Mouse (Mus musculus): Measurements from ENCODE around the gene Mgat2. TPM values are rescaled to one million over a fixed set of nuclear protein-coding genes. Genes with fewer than 3 reads are reported as not detected.

Mgat2 gene
- polyA plus RNA-seq (2017; shearing (Covaris generic)), result 61.4 TPM

GRCm38 (mm10) chr12:69183583-69184308 is at the start of gene Mgat2, which contains the start of gene Rpl36al:
Gene Mgat2 (plus strand): TSS chr12:69184157.
Gene Rpl36al (minus strand): TSS chr12:69184083.

GRCm38 (mm10) chr12:69158765-69159577 is 25.0 kb upstream of the Mgat2 start, which contains the start of gene Rps29:
Gene Rps29 (minus strand): TSS chr12:69159186.

GRCm38 (mm10) chr12:69168461-69169106 is 15.4 kb upstream of the Mgat2 start, which contains the start of gene Lrr1:
Gene Lrr1 (plus strand): TSS chr12:69168814.

GRCm38 (mm10) chr12:69196444-69197377 is 12.8 kb downstream of the Mgat2 start, which contains the start of gene Gm49383:
Gene Gm49383 (minus strand): TSS chr12:69197104.

GRCm38 (mm10) chr12:69198164-69198535 is 14.2 kb downstream of the Mgat2 start, which contains the start of gene Dnaaf2:
Gene Dnaaf2 (minus strand): TSS chr12:69198429.

GRCm38 (mm10) chr12:69204052-69204833 is 20.3 kb downstream of the Mgat2 start, which contains the start of gene Gm49384:
Gene Gm49384 (minus strand): TSS chr12:69204267.

GRCm38 (mm10) chr12:69227776-69228466 is 44.0 kb downstream of the Mgat2 start, which contains the start of gene Pole2:
Gene Pole2 (minus strand): TSS chr12:69228195.

Other genes starting within 250 kb of the Mgat2 start
- gene Rps29, start 25.0 kb upstream of the Mgat2 start, polyA plus RNA-seq (2017; shearing (Covaris generic)), result 2,065 TPM
- gene Lrr1, start 15.3 kb upstream of the Mgat2 start, polyA plus RNA-seq (2017; shearing (Covaris generic)), result not detected
- 326 TPM for gene Rpl36al, start 74 bp upstream of the Mgat2 start, polyA plus RNA-seq (2017; shearing (Covaris generic))
- 9.1 TPM for gene Gm49383, start 12.9 kb downstream of the Mgat2 start, polyA plus RNA-seq (2017; shearing (Covaris generic))
- 3.1 TPM for gene Dnaaf2, start 14.3 kb downstream of the Mgat2 start, polyA plus RNA-seq (2017; shearing (Covaris generic))
- gene Gm49384, start 20.1 kb downstream of the Mgat2 start, polyA plus RNA-seq (2017; shearing (Covaris generic)), result 8.9 TPM
- gene Pole2, start 44.0 kb downstream of the Mgat2 start, polyA plus RNA-seq (2017; shearing (Covaris generic)), result 3.3 TPM
- gene Klhdc1, start 57.0 kb downstream of the Mgat2 start, polyA plus RNA-seq (2017; shearing (Covaris generic)), result 18.9 TPM
- gene Klhdc2, start 112.5 kb downstream of the Mgat2 start, polyA plus RNA-seq (2017; shearing (Covaris generic)), result 24.6 TPM
- 142 TPM for gene Nemf, start 173.0 kb downstream of the Mgat2 start, polyA plus RNA-seq (2017; shearing (Covaris generic))
- gene Arf6, start 188.0 kb downstream of the Mgat2 start, polyA plus RNA-seq (2017; shearing (Covaris generic)), result 389 TPM
- gene Gm9887, start 188.3 kb downstream of the Mgat2 start, polyA plus RNA-seq (2017; shearing (Covaris generic)), result 5.6 TPM